Mouse (Mus musculus) hindbrain, postnatal 0 days (tissue): ENCODE data around the gene Pid1. TPM values are rescaled to one million over a fixed set of nuclear protein-coding genes. Genes with fewer than 3 reads are reported as not detected.
"Not testable (repeated sequence)": the region's sequence is repeated elsewhere in the genome, so short reads cannot be mapped to it uniquely, and the experiment has no call there.

Source experiments
- ATAC-seq: fragments of 200-750 bp; cut with Nextera tagmentation; 2 replicates; pipeline ENCODE4 v1.8.0; 2017; ENCODE audit warnings: mild to moderate bottlenecking, moderate TSS enrichment, moderate library complexity
- DNase-seq: peaks from one replicate; pipeline ENCODE4 v3.0.0-alpha.2; 2015; ENCODE audit warnings: low spot score
- H3K27ac ChIP-seq: fragments of 300-500 bp; sonication (generic); 2 replicates; pipeline ENCODE4 v1.5.1; 2014; ENCODE audit warnings: mild to moderate bottlenecking
- H3K27me3 ChIP-seq: fragments of 300-500 bp; sonication (generic); 2 replicates; pipeline ENCODE4 v1.6.1; 2014; ENCODE audit warnings: low read length, mixed read lengths; ENCODE audit not compliant: insufficient read depth
- H3K36me3 ChIP-seq: fragments of 300-500 bp; sonication (generic); 2 replicates; pipeline ENCODE4 v1.6.1; 2014; ENCODE audit warnings: low read length, mixed read lengths; ENCODE audit not compliant: insufficient read depth
- H3K4me1 ChIP-seq: fragments of 300-500 bp; sonication (generic); 2 replicates; pipeline ENCODE4 v1.6.1; 2014; ENCODE audit warnings: antibody characterized with exemption, low read length, mixed read lengths; ENCODE audit not compliant: insufficient read depth
- H3K4me2 ChIP-seq: fragments of 300-500 bp; sonication (generic); 2 replicates; pipeline ENCODE4 v1.6.1; 2014; ENCODE audit warnings: low read depth, mild to moderate bottlenecking, low read length, moderate library complexity, mixed read lengths
- H3K4me3 ChIP-seq: fragments of 300-500 bp; sonication (generic); 2 replicates; pipeline ENCODE4 v1.5.1; 2014; ENCODE audit warnings: low read length
- H3K9ac ChIP-seq: fragments of 300-500 bp; sonication (generic); replicated peaks from 2 replicates; pipeline ENCODE4 v1.6.1; 2014; ENCODE audit warnings: mild to moderate bottlenecking, low read length, moderate library complexity, mixed read lengths
- H3K9me3 ChIP-seq: fragments of 300-500 bp; sonication (generic); 2 replicates; pipeline ENCODE4 v1.6.1; 2016; ENCODE audit warnings: low read length, mixed read lengths
- CTCF ChIP-seq: IDR thresholded peaks from 2 replicates; pipeline ENCODE4 v1.5.1; 2016; ENCODE audit warnings: antibody characterized with exemption, control low read depth, low read depth
- WGBS: fragments of 180-500 bp; shearing (Covaris S2); extraction: QIAGEN DNeasy Blood & Tissue Kit; methylation state at CpG from one replicate; pipeline ENCODE4 v1.1.7; 2014; 5-methylcytosine and 5-hydroxymethylcytosine counted together
- polyA plus RNA-seq: library from polyadenylated mRNA; unstranded; fragments of >200 nt; fragmentation: Nextera tagmentation; extraction: Ambion mirVana; gene quantifications from 2 replicates; pipeline ENCODE4 v1.2.1, GENCODE M21; 2015
- total RNA-seq: library from RNA; depleted of rRNA; stranded (reverse); fragments of >200 nt; gene quantifications from 2 replicates; pipeline ENCODE4 v1.2.3, GENCODE M21; 2014

Gene Pid1
- total and polyA plus RNA-seq, 2 experiments from 2014 or later: 71.1 to 74.9 TPM

- no peaks in the 10 kb centered on the region for H3K36me3 ChIP-seq
- H3K4me3 ChIP-seq: no peak overlapping the region
- H3K9me3 ChIP-seq: no peaks in the 10 kb centered on the region
- no peaks in the 10 kb centered on the region for H3K4me1 ChIP-seq
- TF ChIP-seq CTCF: no peak
- H3K9ac ChIP-seq: no peak overlapping the region
- no peaks in the 10 kb centered on the region for H3K27me3 ChIP-seq
- H3K27ac ChIP-seq: no peak overlapping the region
- WGBS: 93% methylated on average over 3 of the region's 3 CpGs
- H3K4me2 ChIP-seq: no peak overlapping the region
- no peak for ATAC-seq
- no peak for DNase-seq
These were observed 2.6 kb downstream of the Pid1 start for GRCm38 (mm10) chr1:84361389-84361788.

- H3K4me1 ChIP-seq: no peaks in the 10 kb centered on the region
- no peak for ATAC-seq
- H3K4me3 ChIP-seq: no peak overlapping the region
- DNase-seq: no peak
- 84% methylated on average over 6 of the region's 6 CpGs for WGBS
- no peaks in the 10 kb centered on the region for H3K27me3 ChIP-seq
- H3K9ac ChIP-seq: no peak overlapping the region
- no peaks in the 10 kb centered on the region for H3K36me3 ChIP-seq
- no peak overlapping the region for H3K27ac ChIP-seq
- H3K9me3 ChIP-seq: no peaks in the 10 kb centered on the region
- no peak for TF ChIP-seq CTCF
- H3K4me2 ChIP-seq: no peak overlapping the region
These were observed 4.1 kb downstream of the Pid1 start for GRCm38 (mm10) chr1:84359611-84360500.

- H3K4me1 ChIP-seq: no peaks in the 10 kb centered on the region
- H3K36me3 ChIP-seq: no peaks in the 10 kb centered on the region
These were observed 6.8 kb downstream of the Pid1 start for GRCm38 (mm10) chr1:84357216-84357615.

GRCm38 (mm10) chr1:84350262-84350661, 13.7 kb downstream of the Pid1 start:
- TF ChIP-seq CTCF: no peak
- Histone ChIP-seq H3K4me2 (no peak overlapping the region), H3K4me3 (no peak overlapping the region), H3K27me3 (no peaks in the 10 kb centered on the region), H3K9ac (no peak overlapping the region), H3K27ac (no peak overlapping the region), H3K4me1 (no peaks in the 10 kb centered on the region), H3K9me3 (no peaks in the 10 kb centered on the region), H3K36me3 (no peaks in the 10 kb centered on the region)
- WGBS: 88% methylated on average over 2 of the region's 2 CpGs
- ATAC-seq: no peak
- no peak for DNase-seq

More at GRCm38 (mm10) chr1:84357216-84357615, 6.8 kb downstream of the Pid1 start:
- no peak for DNase-seq
- no peak for TF ChIP-seq CTCF
- no peak overlapping the region for H3K4me2 ChIP-seq
- ATAC-seq: no peak
- no peaks in the 10 kb centered on the region for H3K9me3 ChIP-seq
- no peak overlapping the region for H3K27ac ChIP-seq
- no peak overlapping the region for H3K4me3 ChIP-seq
- H3K9ac ChIP-seq: no peak overlapping the region
- 96% methylated on average over 5 of the region's 5 CpGs for WGBS
- H3K27me3 ChIP-seq: no peaks in the 10 kb centered on the region

- Histone ChIP-seq H3K4me2 (no peak overlapping the region), H3K27me3 (no peaks in the 10 kb centered on the region), H3K4me1 (no peaks in the 10 kb centered on the region), H3K9me3 (no peaks in the 10 kb centered on the region), H3K36me3 (no peaks in the 10 kb centered on the region), H3K27ac (no peak overlapping the region), H3K4me3 (no peak overlapping the region), H3K9ac (no peak overlapping the region)
- DNase-seq: no peak
- TF ChIP-seq CTCF: no peak
- WGBS: 92% methylated on average over 3 of the region's 3 CpGs
- no peak for ATAC-seq
These were observed 16.0 kb downstream of the Pid1 start for GRCm38 (mm10) chr1:84347796-84348476.

- not testable (repeated sequence) for H3K4me2 ChIP-seq, DNase-seq, H3K27me3 ChIP-seq, H3K9ac ChIP-seq, H3K4me1 ChIP-seq, ATAC-seq, H3K36me3 ChIP-seq, H3K4me3 ChIP-seq, H3K27ac ChIP-seq, H3K9me3 ChIP-seq
- WGBS: 31% methylated on average over 3 of the region's 3 CpGs
These were observed 31.2 kb downstream of the Pid1 start for GRCm38 (mm10) chr1:84332797-84333196.

GRCm38 (mm10) chr1:84331861-84332260, 32.1 kb downstream of the Pid1 start:
- ATAC-seq: not testable (repeated sequence)
- 91% methylated on average over 12 of the region's 12 CpGs for WGBS

More at GRCm38 (mm10) chr1:84331861-84332260, 32.1 kb downstream of the Pid1 start:
- not testable (repeated sequence) for H3K4me3 ChIP-seq, H3K9me3 ChIP-seq, H3K4me1 ChIP-seq, H3K36me3 ChIP-seq, H3K4me2 ChIP-seq, H3K27me3 ChIP-seq, H3K27ac ChIP-seq, H3K9ac ChIP-seq, DNase-seq
